Mouse (Mus musculus): ENCODE results near the gene Zfp319.

- TF ChIP-seq EP300 (IDR thresholded peaks at IDR 0.05; ENCODE audit: low read depth) (no peak), CTCF (IDR thresholded peaks at IDR 0.05; ENCODE audit: low read depth) (no peak)
These were observed 20.6 kb upstream of the Zfp319 start, which contains the start of gene Mmp15 for GRCm38 (mm10) chr8:95352151-95352870.
